Mouse (Mus musculus): ENCODE results near the gene Tmem63a. TPM values are rescaled to one million over a fixed set of nuclear protein-coding genes. Genes with fewer than 3 reads are reported as not detected.
"Not testable (repeated sequence)": the region's sequence is repeated elsewhere in the genome, so short reads cannot be mapped to it uniquely, and the experiment has no call there.

The Tmem63a gene
- polyA plus RNA-seq (2012; rRNA removed), result 38.6 and 42.5 TPM in 2 replicates

- Histone ChIP-seq H3K27me3 (ENCODE audit: control insufficient read depth, insufficient read depth, low read length) (no peaks in the 10 kb centered on the region), H3K4me1 (ENCODE audit: control insufficient read depth, insufficient read depth, insufficient read length) (peaks cover 21% of the 10 kb centered on the region; the same call in 1 of the 2 replicates), H3K36me3 (ENCODE audit: control insufficient read depth, insufficient read depth, low read length) (peaks cover 2% of the 10 kb centered on the region; the same call in 1 of the 2 replicates), H3K4me3 (ENCODE audit: extremely low read depth, insufficient read depth, insufficient read length) (peak within 1 kb of the TSS; percentile 94), H3K27ac (ENCODE audit: insufficient read depth, low read length) (peak within 1 kb of the TSS; percentile 87)
- TF ChIP-seq POLR2A (IDR thresholded peaks at IDR 0.05; ENCODE audit: low read depth, low read length) (peak; percentile 7; the same call in 1 of the 2 replicates), CTCF (IDR thresholded peaks at IDR 0.05; ENCODE audit: extremely low read depth, insufficient read depth, insufficient read length, insufficient replicate concordance) (no peak)
- DNase-seq (ENCODE audit: low read depth in 1 of 2, low spot score in 2 of 2), result peak; percentile 51 to 71
- under 1% methylated on average over 73 of the region's 73 CpGs for WGBS
These were observed at the start of gene Tmem63a for GRCm38 (mm10) chr1:180942166-180943031. TSS of gene Tmem63a (plus strand) at chr1:180942344.

- no peak within 1 kb of the TSS for H3K4me3 ChIP-seq (ENCODE audit: extremely low read depth, insufficient read depth, insufficient read length)
- DNase-seq (ENCODE audit: low read depth in 1 of 2, low spot score in 2 of 2), result no peak
- 90% methylated on average over 10 of the region's 10 CpGs for whole genome bisulfite sequencing
- H3K36me3 ChIP-seq (ENCODE audit: control insufficient read depth, insufficient read depth, low read length), result no peaks in the 10 kb centered on the region
- TF ChIP-seq CTCF (IDR thresholded peaks at IDR 0.05; ENCODE audit: extremely low read depth, insufficient read depth, insufficient read length, insufficient replicate concordance) (no peak), POLR2A (IDR thresholded peaks at IDR 0.05; ENCODE audit: low read depth, low read length) (no peak)
- 0 out of 2 replicates have a peak, but pooled peaks cover 2% of the 10 kb centered on the region for H3K27me3 ChIP-seq (ENCODE audit: control insufficient read depth, insufficient read depth, low read length)
- H3K27ac ChIP-seq (ENCODE audit: insufficient read depth, low read length), result no peak within 1 kb of the TSS
- no peaks in the 10 kb centered on the region for H3K4me1 ChIP-seq (ENCODE audit: control insufficient read depth, insufficient read depth, insufficient read length)
These were observed 49.3 kb upstream of the Tmem63a start, which contains the start of gene Lefty2 for GRCm38 (mm10) chr1:180892808-180893207. TSS of gene Lefty2 (plus strand) at chr1:180893108.

GRCm38 (mm10) chr1:180894088-180894987 is 47.8 kb upstream of the Tmem63a start:
- H3K4me3 ChIP-seq (ENCODE audit: extremely low read depth, insufficient read depth, insufficient read length); H3K27ac ChIP-seq (ENCODE audit: insufficient read depth, low read length); H3K4me1 ChIP-seq (ENCODE audit: control insufficient read depth, insufficient read depth, insufficient read length); H3K36me3 ChIP-seq (ENCODE audit: control insufficient read depth, insufficient read depth, low read length); H3K27me3 ChIP-seq (ENCODE audit: control insufficient read depth, insufficient read depth, low read length); DNase-seq (ENCODE audit: low read depth in 1 of 2, low spot score in 2 of 2): not testable (repeated sequence)
- 36% methylated on average over 51 of the region's 51 CpGs for WGBS

- no peak for TF ChIP-seq POLR2A (IDR thresholded peaks at IDR 0.05; ENCODE audit: low read depth, low read length)
- peak; percentile 46; the same call in 1 of the 2 replicates for TF ChIP-seq CTCF (IDR thresholded peaks at IDR 0.05; ENCODE audit: extremely low read depth, insufficient read depth, insufficient read length, insufficient replicate concordance)
- Histone ChIP-seq H3K27ac (ENCODE audit: insufficient read depth, low read length) (no peak overlapping the region), H3K27me3 (ENCODE audit: control insufficient read depth, insufficient read depth, low read length) (no peaks in the 10 kb centered on the region), H3K4me3 (ENCODE audit: extremely low read depth, insufficient read depth, insufficient read length) (no peak overlapping the region), H3K4me1 (ENCODE audit: control insufficient read depth, insufficient read depth, insufficient read length) (0 out of 2 replicates have a peak, but pooled peaks cover 4% of the 10 kb centered on the region), H3K36me3 (ENCODE audit: control insufficient read depth, insufficient read depth, low read length) (peaks cover 2% of the 10 kb centered on the region)
- WGBS, result 3% methylated on average over 4 of the region's 4 CpGs
- peak in 1 of 2 experiments; percentile 59 for DNase-seq (ENCODE audit: low read depth in 1 of 2, low spot score in 2 of 2)
These were observed 41.0 kb upstream of the Tmem63a start for GRCm38 (mm10) chr1:180901107-180901506.

- TF ChIP-seq CTCF (IDR thresholded peaks at IDR 0.05; ENCODE audit: extremely low read depth, insufficient read depth, insufficient read length, insufficient replicate concordance) (no peak), POLR2A (IDR thresholded peaks at IDR 0.05; ENCODE audit: low read depth, low read length) (no peak)
- WGBS, result 54% methylated on average over 5 of the region's 5 CpGs
- Histone ChIP-seq H3K36me3 (ENCODE audit: control insufficient read depth, insufficient read depth, low read length) (peaks cover 16% of the 10 kb centered on the region), H3K4me1 (ENCODE audit: control insufficient read depth, insufficient read depth, insufficient read length) (0 out of 2 replicates have a peak, but pooled peaks cover 4% of the 10 kb centered on the region), H3K27ac (ENCODE audit: insufficient read depth, low read length) (no peak overlapping the region), H3K4me3 (ENCODE audit: extremely low read depth, insufficient read depth, insufficient read length) (no peak overlapping the region), H3K27me3 (ENCODE audit: control insufficient read depth, insufficient read depth, low read length) (no peaks in the 10 kb centered on the region)
- no peak for DNase-seq (ENCODE audit: low read depth in 1 of 2, low spot score in 2 of 2)
These were observed 39.2 kb upstream of the Tmem63a start for GRCm38 (mm10) chr1:180902915-180903314.

GRCm38 (mm10) chr1:180903666-180904038 is 38.5 kb upstream of the Tmem63a start:
- H3K4me3 ChIP-seq (ENCODE audit: extremely low read depth, insufficient read depth, insufficient read length), result peak overlapping the region; percentile 46; the same call in 1 of the 2 replicates
- TF ChIP-seq CTCF (IDR thresholded peaks at IDR 0.05; ENCODE audit: extremely low read depth, insufficient read depth, insufficient read length, insufficient replicate concordance) (no peak), POLR2A (IDR thresholded peaks at IDR 0.05; ENCODE audit: low read depth, low read length) (no peak)
- peaks cover 6% of the 10 kb centered on the region; the same call in 1 of the 2 replicates for H3K4me1 ChIP-seq (ENCODE audit: control insufficient read depth, insufficient read depth, insufficient read length)
- DNase-seq (ENCODE audit: low read depth in 1 of 2, low spot score in 2 of 2), result no peak
- H3K27me3 ChIP-seq (ENCODE audit: control insufficient read depth, insufficient read depth, low read length), result no peaks in the 10 kb centered on the region
- H3K27ac ChIP-seq (ENCODE audit: insufficient read depth, low read length), result peak overlapping the region; percentile 74
- WGBS, result 23% methylated on average over 10 of the region's 10 CpGs
- H3K36me3 ChIP-seq (ENCODE audit: control insufficient read depth, insufficient read depth, low read length), result peaks cover 18% of the 10 kb centered on the region
